Mouse (Mus musculus): Measurements from ENCODE around the gene Slc25a15.

GRCm38 (mm10) chr8:22390766-22391463 lies 7.5 kb downstream of the Slc25a15 start:
- TF ChIP-seq CTCF (IDR thresholded peaks at IDR 0.05; ENCODE audit: extremely low read depth, insufficient read depth, insufficient read length, insufficient replicate concordance): no peak
- TF ChIP-seq POLR2A (IDR thresholded peaks at IDR 0.05; ENCODE audit: low read depth, low read length): no peak

All from spleen, adult 2 months (tissue).